Comparison of ENCODE assay signal across 8 mouse cellular contexts in the genomic region with DNA sequence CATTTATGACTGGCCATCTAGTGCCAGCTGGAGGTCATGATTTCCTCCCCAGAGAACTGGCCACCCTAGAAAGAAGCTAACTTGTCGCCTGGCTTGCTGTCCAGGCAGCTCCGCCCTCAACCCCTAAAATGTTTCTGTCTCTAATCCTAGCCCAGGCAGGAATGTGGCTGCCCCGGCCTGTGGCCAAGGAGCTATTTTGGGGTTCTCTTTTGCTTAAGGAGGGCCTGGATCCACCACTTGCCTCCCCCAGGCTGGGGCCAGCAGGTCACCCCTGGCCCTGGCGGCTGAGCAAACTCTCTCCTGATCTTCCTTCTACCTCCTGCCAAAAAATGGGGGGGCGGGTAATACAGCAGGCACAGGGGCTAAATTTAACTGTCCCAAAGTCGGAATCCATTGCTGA. TPM values are rescaled to one million over a fixed set of nuclear protein-coding genes. Genes with fewer than 3 reads are reported as not detected.
DNase-seq lines count a peak whose midpoint lies in the region; ATAC-seq and TF ChIP-seq lines count a peak whose summit lies in the region.
"Had no signal": no experiment of that assay in that cellular context is flagged by ENCODE, and none has a peak within 500 bp of the region (broad histone marks: within the 10 kb centered on the region; RNA-seq: fewer than 3 reads in every experiment).

No protein-coding gene starts in this region.

- no peak for TF ChIP-seq POLR2A in thymus, adult 2 months (IDR thresholded peaks at IDR 0.05; ENCODE audit: control insufficient read depth, extremely low read depth, insufficient read depth, low read length, poor library complexity)

- H3K27ac ChIP-seq in heart, embryonic 10.5 days = peak overlapping the region; percentile 81
- H3K27ac ChIP-seq in limb, embryonic 12.5 days = no peak overlapping the region
- no peak overlapping the region for H3K27ac ChIP-seq in thymus, adult 2 months (ENCODE audit: control insufficient read depth, insufficient read depth, low read length)
- no peak overlapping the region for H3K27ac ChIP-seq in forebrain, embryonic 16.5 days (ENCODE audit: low read length)

- DNase-seq in urinary bladder, postnatal 14 days (ENCODE audit: low spot score) = peak; percentile 57
- DNase-seq in urinary bladder, postnatal 25 days (ENCODE audit: low spot score) = no peak
- no peak for DNase-seq in heart, embryonic 10.5 days (ENCODE audit: low spot score)
- no peak for DNase-seq in thymus, adult 2 months
- no peak for DNase-seq in left cerebral cortex, postnatal 4 days

- no peak overlapping the region for H3K9ac ChIP-seq in limb, embryonic 12.5 days (replicated peaks)
- no peak overlapping the region for H3K9ac ChIP-seq in forebrain, embryonic 16.5 days (replicated peaks; ENCODE audit: low read depth, low read length)

- H3K27me3 ChIP-seq in heart, embryonic 10.5 days (ENCODE audit: insufficient read depth, poor library complexity, severe bottlenecking) = no peaks in the 10 kb centered on the region
- no peaks in the 10 kb centered on the region for H3K27me3 ChIP-seq in limb, embryonic 12.5 days
- no peaks in the 10 kb centered on the region; the same call in 1 of the 2 replicates for H3K27me3 ChIP-seq in thymus, adult 2 months (ENCODE audit: control insufficient read depth, insufficient read depth, low read length)
- H3K27me3 ChIP-seq in forebrain, embryonic 16.5 days (replicated peaks; ENCODE audit: control insufficient read depth, insufficient read depth, low read length) = no peaks in the 10 kb centered on the region

- H3K4me1 ChIP-seq in heart, embryonic 10.5 days = peaks cover 75% of the 10 kb centered on the region
- peaks cover 45% of the 10 kb centered on the region for H3K4me1 ChIP-seq in limb, embryonic 12.5 days (replicated peaks)
- peaks cover 1% of the 10 kb centered on the region for H3K4me1 ChIP-seq in thymus, adult 2 months (replicated peaks; ENCODE audit: control insufficient read depth, insufficient read depth, low read length)
- H3K4me1 ChIP-seq in forebrain, embryonic 16.5 days (replicated peaks; ENCODE audit: control insufficient read depth, insufficient read depth, low read length) = peaks cover 2% of the 10 kb centered on the region

- peaks cover 70% of the 10 kb centered on the region for H3K36me3 ChIP-seq in heart, embryonic 10.5 days
- peaks cover 81% of the 10 kb centered on the region for H3K36me3 ChIP-seq in limb, embryonic 12.5 days
- no peaks in the 10 kb centered on the region for H3K36me3 ChIP-seq in thymus, adult 2 months (ENCODE audit: control insufficient read depth, insufficient read depth, low read length)
- H3K36me3 ChIP-seq in forebrain, embryonic 16.5 days (ENCODE audit: control insufficient read depth, insufficient read depth) = peaks cover 38% of the 10 kb centered on the region

- no peak overlapping the region for H3K4me2 ChIP-seq in limb, embryonic 12.5 days
- H3K4me2 ChIP-seq in forebrain, embryonic 16.5 days (ENCODE audit: low read length) = no peak overlapping the region

- ATAC-seq in limb, embryonic 12.5 days (ENCODE audit: insufficient number of reproducible peaks, insufficient read depth, low FRiP score, low TSS enrichment, low read depth) = no peak
- no peak for ATAC-seq in forebrain, embryonic 16.5 days

- 39% methylated on average over 6 of the region's 6 CpGs for WGBS in heart, embryonic 10.5 days
- WGBS in limb, embryonic 12.5 days = 55% methylated on average over 6 of the region's 6 CpGs
- 88% methylated on average over 6 of the region's 6 CpGs for WGBS in thymus, adult 2 months
- WGBS in forebrain, embryonic 16.5 days = 64% methylated on average over 6 of the region's 6 CpGs

- peak overlapping the region; percentile 47 for H3K4me3 ChIP-seq in heart, embryonic 10.5 days
- 0 out of 2 replicates have a peak overlapping the region, but pooled peaks have one; percentile 11 for H3K4me3 ChIP-seq in limb, embryonic 12.5 days (replicated peaks)
- H3K4me3 ChIP-seq in thymus, adult 2 months (ENCODE audit: control insufficient read depth, insufficient read depth, low read length) = no peak overlapping the region
- H3K4me3 ChIP-seq in forebrain, embryonic 16.5 days (replicated peaks; ENCODE audit: low read length) = no peak overlapping the region

- no peaks in the 10 kb centered on the region for H3K9me3 ChIP-seq in heart, embryonic 10.5 days
- H3K9me3 ChIP-seq in limb, embryonic 12.5 days = no peaks in the 10 kb centered on the region
- H3K9me3 ChIP-seq in forebrain, embryonic 16.5 days (ENCODE audit: control insufficient read depth, low read length) = no peaks in the 10 kb centered on the region

- intact Hi-C loops in left cerebral cortex, postnatal 4 days (cut with DNase I) = no loop called here

- TF ChIP-seq CTCF in thymus, adult 2 months (IDR thresholded peaks at IDR 0.05; ENCODE audit: borderline replicate concordance, control insufficient read depth, extremely low read depth, insufficient read depth, low read length, poor library complexity) = no peak

RNA-seq across cellular contexts. Expression of gene Dmpk, which starts 0.6 kb away (rescaled TPM):
- polyA plus RNA-seq in heart, embryonic 10.5 days (2016; fragmentation: Nextera tagmentation; extraction: Ambion mirVana) = 16.9 and 17.7 TPM in 2 replicates
- 17.7 and 18.9 TPM in 2 replicates for polyA plus RNA-seq in limb, embryonic 12.5 days (2016; fragmentation: Nextera tagmentation; extraction: Ambion mirVana)
- polyA plus RNA-seq in thymus, adult 2 months (2012; rRNA removed) = 108 and 154 TPM in 2 replicates
- 10 to 100 TPM; 45.3 to 46.5 TPM for total RNA-seq in left cerebral cortex, postnatal 4 days (2021)
- 5.6 and 10.1 TPM in 2 replicates for polyA plus RNA-seq in forebrain, embryonic 16.5 days (2015; fragmentation: Nextera tagmentation; extraction: Ambion mirVana)

RNA-seq across cellular contexts. Expression of gene Dmwd, which starts 7.1 kb away (rescaled TPM):
- polyA plus RNA-seq in heart, embryonic 10.5 days (2016; fragmentation: Nextera tagmentation; extraction: Ambion mirVana) = 14.8 and 18.0 TPM in 2 replicates
- 17.9 and 21.6 TPM in 2 replicates for polyA plus RNA-seq in limb, embryonic 12.5 days (2016; fragmentation: Nextera tagmentation; extraction: Ambion mirVana)
- polyA plus RNA-seq in thymus, adult 2 months (2012; rRNA removed) = 50.7 and 55.6 TPM in 2 replicates
- total RNA-seq in left cerebral cortex, postnatal 4 days (2021) = 100 to 1,000 TPM; 147 to 151 TPM
- polyA plus RNA-seq in forebrain, embryonic 16.5 days (2015; fragmentation: Nextera tagmentation; extraction: Ambion mirVana) = 28.1 and 29.7 TPM in 2 replicates

RNA-seq across cellular contexts. Expression of gene Six5, which starts 11.3 kb away (rescaled TPM):
- polyA plus RNA-seq in heart, embryonic 10.5 days (2016; fragmentation: Nextera tagmentation; extraction: Ambion mirVana) = 5.7 and 6.1 TPM in 2 replicates
- polyA plus RNA-seq in limb, embryonic 12.5 days (2016; fragmentation: Nextera tagmentation; extraction: Ambion mirVana) = 11.2 and 12.5 TPM in 2 replicates
- 14.8 and 20.0 TPM in 2 replicates for polyA plus RNA-seq in thymus, adult 2 months (2012; rRNA removed)
- total RNA-seq in left cerebral cortex, postnatal 4 days (2021) = 1 to 10 TPM; 2.2 to 3.3 TPM
- 1.7 and 2.1 TPM in 2 replicates for polyA plus RNA-seq in forebrain, embryonic 16.5 days (2015; fragmentation: Nextera tagmentation; extraction: Ambion mirVana)

RNA-seq across cellular contexts. Expression of gene Rsph6a, which starts 28.6 kb away (rescaled TPM):
- not detected in 2 replicates for polyA plus RNA-seq in heart, embryonic 10.5 days (2016; fragmentation: Nextera tagmentation; extraction: Ambion mirVana)
- not detected in 2 replicates for polyA plus RNA-seq in limb, embryonic 12.5 days (2016; fragmentation: Nextera tagmentation; extraction: Ambion mirVana)
- 0.05 and 0.18 TPM in 2 replicates for polyA plus RNA-seq in thymus, adult 2 months (2012; rRNA removed)
- total RNA-seq in left cerebral cortex, postnatal 4 days (2021) = under 1 TPM; 0.30 to 0.46 TPM
- 0.09 TPM in 1 of 2 replicates, not detected in the other for polyA plus RNA-seq in forebrain, embryonic 16.5 days (2015; fragmentation: Nextera tagmentation; extraction: Ambion mirVana)
- polyA plus RNA-seq: neural tube, embryonic 11.5 days had no signal

RNA-seq across cellular contexts. Expression of gene Gm4969, which starts 35.1 kb away (rescaled TPM):
- 1.7 and 2.1 TPM in 2 replicates for polyA plus RNA-seq in heart, embryonic 10.5 days (2016; fragmentation: Nextera tagmentation; extraction: Ambion mirVana)
- polyA plus RNA-seq in limb, embryonic 12.5 days (2016; fragmentation: Nextera tagmentation; extraction: Ambion mirVana) = 3.3 and 3.5 TPM in 2 replicates
- polyA plus RNA-seq in thymus, adult 2 months (2012; rRNA removed) = 0.24 and 0.31 TPM in 2 replicates
- total RNA-seq in left cerebral cortex, postnatal 4 days (2021) = 10 to 100 TPM in 1 of 2 experiments, 1 to 10 TPM in 1; 9.4 to 11.0 TPM
- polyA plus RNA-seq in forebrain, embryonic 16.5 days (2015; fragmentation: Nextera tagmentation; extraction: Ambion mirVana) = 3.9 and 4.9 TPM in 2 replicates

Comparison
In these comparisons a context has a peak if more than half of its experiments do, and no peak if none do; other contexts are left out.
1. H3K4me3 ChIP-seq: peak in heart, embryonic 10.5 days (single experiment) and limb, embryonic 12.5 days (single experiment); none in thymus, adult 2 months (single experiment) and forebrain, embryonic 16.5 days (single experiment).